Mouse (Mus musculus) ES-E14 (cell line): Measurements from ENCODE around the gene Gm17606. TPM values are rescaled to one million over a fixed set of nuclear protein-coding genes. Genes with fewer than 3 reads are reported as not detected.

Experiments used
- DNase-seq: peaks from one replicate; pipeline ENCODE4 v3.0.0-alpha.2; 2013; ENCODE audit warnings: low read depth, low spot score
- H3K27ac ChIP-seq: 2 replicates; pipeline ENCODE4 v1.5.1; 2012; ENCODE audit warnings: low read depth, mild to moderate bottlenecking, low read length, moderate library complexity, mixed read lengths; ENCODE audit not compliant: poor library complexity, insufficient read depth, severe bottlenecking
- H3K36me3 ChIP-seq: 2 replicates; pipeline ENCODE4 v1.6.1; 2012; ENCODE audit warnings: mild to moderate bottlenecking, low read length, moderate library complexity, mixed read lengths; ENCODE audit not compliant: control insufficient read depth, poor library complexity, insufficient read depth, severe bottlenecking
- H3K4me1 ChIP-seq, 2 experiments: fragments of 150-350 bp in 1 of 2; sonication (generic) in 1 of 2; 2 replicates each; pipeline ENCODE4 v1.6.1; 2012; ENCODE audit warnings: low read length in 2 of 2, mild to moderate bottlenecking in 1 of 2, mixed read lengths in 1 of 2; ENCODE audit not compliant: control insufficient read depth in 2 of 2, insufficient read depth in 2 of 2, poor library complexity in 1 of 2
- H3K4me3 ChIP-seq, 2 experiments: fragments of 150-350 bp in 1 of 2; sonication (generic) in 1 of 2; 2 replicates each; pipeline ENCODE4 v1.5.1; 2012; ENCODE audit warnings: low read length in 2 of 2, low read depth in 1 of 2, mild to moderate bottlenecking in 1 of 2, mixed read lengths in 1 of 2; ENCODE audit not compliant: insufficient read depth in 1 of 2, poor library complexity in 1 of 2, severe bottlenecking in 1 of 2
- H3K9ac ChIP-seq: 2 replicates; pipeline ENCODE4 v1.6.1; 2012; ENCODE audit warnings: low read depth, mild to moderate bottlenecking, low read length, mixed read lengths; ENCODE audit not compliant: poor library complexity, insufficient read depth, severe bottlenecking
- H3K9me3 ChIP-seq: fragments of 150-350 bp; sonication (generic); 2 replicates; pipeline ENCODE4 v1.6.1; 2012; ENCODE audit warnings: low read depth, mild to moderate bottlenecking, low read length; ENCODE audit not compliant: control insufficient read depth, insufficient read depth
- CHD2 ChIP-seq: IDR thresholded peaks from 2 replicates; pipeline ENCODE4 v1.6.1; 2014; ENCODE audit warnings: mild to moderate bottlenecking, low read depth, low read length, inconsistent platforms
- HCFC1 ChIP-seq: IDR thresholded peaks from 2 replicates; pipeline ENCODE4 v1.6.1; 2012; ENCODE audit warnings: low read length, inconsistent platforms, borderline replicate concordance; ENCODE audit not compliant: insufficient read depth
- MAFK ChIP-seq: IDR thresholded peaks from 2 replicates; pipeline ENCODE4 v1.6.1; 2014; ENCODE audit warnings: mild to moderate bottlenecking, low read depth, low read length, inconsistent platforms; ENCODE audit not compliant: insufficient read depth
- ZC3H11A ChIP-seq: IDR thresholded peaks from 2 replicates; pipeline ENCODE4 v1.6.1; 2012; ENCODE audit warnings: low read depth, mild to moderate bottlenecking, inconsistent platforms, low read length, borderline replicate concordance
- ZNF384 ChIP-seq: IDR thresholded peaks from 2 replicates; pipeline ENCODE4 v1.6.1; 2012; ENCODE audit warnings: low read depth, low read length, inconsistent platforms
- in situ Hi-C, 2 experiments: fragments of 600-800 bp; cut with MboI; formaldehyde crosslinking; loops; one replicate each; pipeline ENCODE4 v1.15.1; 2025; ENCODE audit warnings: low sequenced_read_pairs in 2 of 2, inconsistent platforms in 1 of 2; ENCODE audit not compliant: unreplicated experiment in 2 of 2
- total RNA-seq: library from RNA; depleted of rRNA; stranded (reverse); fragments of 300-350 nt; gene quantifications from 2 replicates; pipeline ENCODE4 v1.2.3, GENCODE M21; 2012

Gm17606 gene
- total RNA-seq, 1 experiment = not detected

DNA sequence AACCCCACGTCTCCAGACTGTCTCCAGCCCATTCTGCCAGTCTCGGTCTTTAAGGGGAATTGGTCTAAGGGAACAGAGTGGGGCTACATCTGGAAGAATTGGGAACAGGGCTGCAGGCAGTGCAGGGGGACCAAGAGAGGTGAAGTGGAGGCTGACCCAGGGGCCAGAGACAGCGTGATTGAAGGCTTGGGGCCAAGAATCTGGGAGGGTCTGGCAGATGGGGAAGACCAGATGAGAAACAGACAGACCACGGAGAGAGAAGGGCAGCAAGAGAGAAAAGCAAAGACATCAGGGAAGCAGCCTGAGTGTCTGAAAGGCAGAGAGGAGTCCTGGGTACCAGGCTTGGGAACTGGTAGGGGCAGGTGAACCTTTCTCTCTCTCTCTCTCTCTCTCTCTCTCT is 631 bp upstream of the Gm17606 start:
- H3K9me3 ChIP-seq = no peaks in the 10 kb centered on the region
- no peak overlapping the region for H3K4me3 ChIP-seq
- peaks cover 0 to 14% of the 10 kb centered on the region in 2 experiments; a peak in 2 of 4 replicates for H3K4me1 ChIP-seq
- in situ Hi-C loops = loop anchor here in 1 of 2 experiments (25.0 kb wide), 1 partner anchor 578 kb away; no protein-coding TSS in a partner anchor
- H3K9ac ChIP-seq = no peak overlapping the region
- no peak for TF ChIP-seq MAFK
- no peak for TF ChIP-seq ZC3H11A
- TF ChIP-seq CHD2 = no peak
- no peak for TF ChIP-seq ZNF384
- TF ChIP-seq HCFC1 = no peak
- peaks cover 28% of the 10 kb centered on the region for H3K36me3 ChIP-seq
- DNase-seq = no peak
- no peak overlapping the region for H3K27ac ChIP-seq

GRCm38 (mm10) chr14:54641305-54641969 is 685 bp downstream of the Gm17606 start, which contains the start of gene Cdh24:
Gene Cdh24, minus strand, starts transcription at chr14:54641364.
- peak; percentile 86 for DNase-seq
- in situ Hi-C loops = loop anchor here in 1 of 2 experiments (25.0 kb wide), 1 partner anchor 579 kb away; no protein-coding TSS in a partner anchor
- H3K36me3 ChIP-seq = peaks cover 42% of the 10 kb centered on the region
- H3K9me3 ChIP-seq = no peaks in the 10 kb centered on the region
- H3K4me1 ChIP-seq = peaks cover 0 to 15% of the 10 kb centered on the region in 2 experiments; a peak in 2 of 4 replicates
- H3K4me3 ChIP-seq = peak within 1 kb of the TSS; percentile 84 to 92
- no peak within 1 kb of the TSS for H3K27ac ChIP-seq
- TF ChIP-seq ZNF384 (no peak), ZC3H11A (0 out of 2 replicates have a peak, but pooled peaks have one; percentile 9), CHD2 (no peak), MAFK (no peak), HCFC1 (0 out of 2 replicates have a peak, but pooled peaks have one; percentile 12)
- peak within 1 kb of the TSS; percentile 86 for H3K9ac ChIP-seq

DNA sequence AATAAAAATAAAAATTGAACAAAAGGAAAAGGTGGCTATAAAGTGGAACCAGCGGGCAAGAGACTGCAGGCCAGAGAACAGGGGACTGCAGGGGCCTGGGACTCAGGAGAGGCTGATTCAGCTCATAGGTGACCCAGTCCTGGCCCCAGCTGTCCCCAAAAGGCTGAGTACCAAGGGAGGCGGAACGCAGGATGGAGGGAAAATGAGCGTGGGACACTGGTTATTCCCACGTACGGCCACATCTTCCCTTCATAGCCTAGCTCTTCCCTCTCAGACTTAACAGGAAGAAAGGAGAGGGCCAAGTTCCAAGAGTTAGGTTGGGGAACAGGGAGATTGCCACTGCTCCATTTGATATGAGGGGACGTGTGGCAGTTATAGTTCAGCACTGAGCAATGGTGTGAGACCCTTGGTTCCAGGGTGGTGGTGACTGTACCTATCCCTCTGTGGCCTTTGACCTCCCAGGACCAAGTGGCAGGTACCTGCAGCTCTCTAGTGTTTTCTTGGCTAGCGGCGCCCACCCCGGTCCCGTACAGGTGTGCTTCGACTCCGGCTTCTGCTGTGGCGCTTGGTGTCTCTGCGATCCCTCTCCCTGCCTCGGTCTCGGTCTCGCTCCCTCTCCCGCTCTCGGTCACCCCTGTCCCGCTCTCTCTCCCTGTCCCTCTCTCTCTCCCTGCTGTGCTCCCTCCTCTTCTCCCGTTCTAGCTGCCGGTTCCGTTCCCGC is 1.6 kb downstream of the Gm17606 start:
- in situ Hi-C loops = loop anchor here in 1 of 2 experiments (25.0 kb wide), 1 partner anchor 580 kb away; no protein-coding TSS in a partner anchor
- no peak for TF ChIP-seq MAFK
- no peak for TF ChIP-seq CHD2
- TF ChIP-seq ZC3H11A = no peak
- TF ChIP-seq HCFC1 = no peak
- TF ChIP-seq ZNF384 = no peak
- Histone ChIP-seq H3K9ac (no peak overlapping the region), H3K4me1 (peaks cover 0 to 12% of the 10 kb centered on the region in 2 experiments; a peak in 2 of 4 replicates), H3K27ac (no peak overlapping the region), H3K9me3 (no peaks in the 10 kb centered on the region), H3K36me3 (peaks cover 49% of the 10 kb centered on the region), H3K4me3 (no peak overlapping the region)
- no peak for DNase-seq

- Histone ChIP-seq H3K4me1 (peaks cover 0 to 12% of the 10 kb centered on the region in 2 experiments; a peak in 2 of 4 replicates), H3K27ac (no peak overlapping the region), H3K4me3 (no peak overlapping the region), H3K36me3 (peaks cover 52% of the 10 kb centered on the region), H3K9ac (no peak overlapping the region), H3K9me3 (no peaks in the 10 kb centered on the region)
- no peak for DNase-seq
- in situ Hi-C loops = loop anchor here in 1 of 2 experiments (25.0 kb wide), 1 partner anchor 581 kb away; no protein-coding TSS in a partner anchor
- no peak for TF ChIP-seq MAFK
- TF ChIP-seq HCFC1 = no peak
Observed at GRCm38 (mm10) chr14:54643011-54643410, 2.3 kb downstream of the Gm17606 start.
